Mouse (Mus musculus) limb, embryonic 12.5 days (tissue): Measurements from ENCODE around the gene Ms4a10. TPM values are rescaled to one million over a fixed set of nuclear protein-coding genes. Genes with fewer than 3 reads are reported as not detected.

Experiments
- ATAC-seq: fragments of 200-750 bp; cut with Nextera tagmentation; 2 replicates; pipeline ENCODE4 v1.8.0; 2017; ENCODE audit warnings: low read depth, moderate TSS enrichment; ENCODE audit not compliant: insufficient number of reproducible peaks, insufficient read depth, low FRiP score, low TSS enrichment
- H3K27ac ChIP-seq: fragments of 300-500 bp; sonication (generic); 2 replicates; pipeline ENCODE4 v1.5.1; 2016; ENCODE audit warnings: mild to moderate bottlenecking, moderate library complexity
- H3K27me3 ChIP-seq: fragments of 300-500 bp; sonication (generic); 2 replicates; pipeline ENCODE4 v1.6.1; 2016; ENCODE audit warnings: mild to moderate bottlenecking, moderate library complexity
- H3K36me3 ChIP-seq: fragments of 300-500 bp; sonication (generic); 2 replicates; pipeline ENCODE4 v1.6.1; 2016; ENCODE audit warnings: mild to moderate bottlenecking, moderate library complexity
- H3K4me1 ChIP-seq: fragments of 300-500 bp; sonication (generic); replicated peaks from 2 replicates; pipeline ENCODE4 v1.6.1; 2016
- H3K4me2 ChIP-seq: fragments of 300-500 bp; sonication (generic); 2 replicates; pipeline ENCODE4 v1.6.1; 2016; ENCODE audit warnings: mild to moderate bottlenecking, moderate library complexity
- H3K4me3 ChIP-seq: fragments of 300-500 bp; sonication (generic); replicated peaks from 2 replicates; pipeline ENCODE4 v1.5.1; 2016; ENCODE audit warnings: mild to moderate bottlenecking
- H3K9ac ChIP-seq: fragments of 300-500 bp; sonication (generic); replicated peaks from 2 replicates; pipeline ENCODE4 v1.6.1; 2016; ENCODE audit warnings: mild to moderate bottlenecking, moderate library complexity
- H3K9me3 ChIP-seq: fragments of 300-500 bp; sonication (generic); 2 replicates; pipeline ENCODE4 v1.6.1; 2016; ENCODE audit warnings: mild to moderate bottlenecking, moderate library complexity
- WGBS: fragments of 180-500 bp; shearing (Covaris S2); methylation state at CpG from one replicate; pipeline ENCODE4 v1.1.7; 2016; 5-methylcytosine and 5-hydroxymethylcytosine counted together
- polyA plus RNA-seq: library from polyadenylated mRNA; unstranded; fragments of >200 nt; fragmentation: Nextera tagmentation; extraction: Ambion mirVana; gene quantifications from 2 replicates; pipeline ENCODE4 v1.2.1, GENCODE M21; 2016

Ms4a10 gene
- polyA plus RNA-seq, result not detected in 2 replicates

DNA sequence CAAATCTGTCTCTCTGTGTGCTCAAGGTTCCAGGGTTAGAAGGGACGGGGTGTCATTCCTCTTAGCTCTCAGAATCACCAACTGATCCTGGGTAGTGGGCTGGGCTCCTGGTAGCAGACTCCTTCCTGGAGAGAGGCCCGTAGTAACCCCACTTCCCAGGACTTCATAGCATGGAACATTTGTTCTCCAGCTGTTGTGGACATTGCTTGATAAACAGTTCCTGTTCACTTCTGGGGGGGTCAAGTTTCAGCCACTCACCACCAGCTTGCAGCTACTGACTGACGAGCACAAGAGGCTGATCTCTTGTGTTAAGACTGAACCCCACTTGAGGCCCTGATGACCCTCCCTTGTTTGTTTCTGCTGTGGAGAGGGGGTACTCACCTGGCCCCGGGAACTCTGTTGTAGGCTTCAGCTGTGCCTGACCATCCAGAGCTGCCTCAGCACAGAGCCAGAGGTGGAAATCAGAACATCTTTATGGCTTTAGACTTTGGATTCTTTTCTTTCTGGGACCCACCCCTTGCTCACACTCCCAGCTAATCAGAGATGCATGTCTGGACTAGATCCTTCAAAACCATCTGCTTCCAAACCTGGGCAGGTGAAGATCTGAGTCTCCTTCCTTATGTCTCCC, at the start of gene Ms4a10:
TSS of gene Ms4a10 (minus strand) at position 433 of the 628 bp plus-strand sequence.
- 23% methylated on average over 4 of the region's 4 CpGs for WGBS
- no peaks in the 10 kb centered on the region for H3K27me3 ChIP-seq
- H3K4me1 ChIP-seq, result no peaks in the 10 kb centered on the region
- no peak within 1 kb of the TSS for H3K9ac ChIP-seq
- H3K27ac ChIP-seq, result no peak within 1 kb of the TSS; the same call in 1 of the 2 replicates
- H3K4me2 ChIP-seq, result no peak within 1 kb of the TSS
- H3K36me3 ChIP-seq, result no peaks in the 10 kb centered on the region
- H3K4me3 ChIP-seq, result no peak within 1 kb of the TSS
- peak; percentile 52; the same call in 1 of the 2 replicates for ATAC-seq
- 0 out of 2 replicates have a peak, but pooled peaks cover 6% of the 10 kb centered on the region for H3K9me3 ChIP-seq

DNA sequence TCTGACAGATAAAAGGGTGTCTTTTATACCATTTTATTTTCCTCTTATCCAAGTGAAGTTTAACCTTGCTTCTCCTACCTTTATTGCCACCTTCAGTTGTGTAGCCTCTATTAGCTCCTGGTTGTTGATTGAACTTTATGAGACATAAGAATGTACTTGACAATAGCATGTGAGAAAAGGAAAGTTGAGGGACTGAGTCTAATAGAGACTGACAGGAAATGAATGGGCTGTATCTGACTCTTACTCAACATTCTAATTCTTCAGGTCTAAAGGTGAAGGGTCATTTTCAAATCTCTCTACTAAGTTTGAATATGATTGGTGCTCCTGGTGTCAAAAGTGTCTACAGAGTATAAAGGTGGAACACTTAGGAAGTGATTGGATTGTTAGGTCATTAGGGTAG, 47.9 kb upstream of the Ms4a10 start:
- no peaks in the 10 kb centered on the region for H3K4me1 ChIP-seq
- H3K9ac ChIP-seq, result no peak overlapping the region
- H3K9me3 ChIP-seq, result no peaks in the 10 kb centered on the region
- H3K27ac ChIP-seq, result no peak overlapping the region
- H3K4me2 ChIP-seq, result no peak overlapping the region
- ATAC-seq, result no peak
- H3K27me3 ChIP-seq, result 0 out of 2 replicates have a peak, but pooled peaks cover 5% of the 10 kb centered on the region
- H3K4me3 ChIP-seq, result no peak overlapping the region
- no peaks in the 10 kb centered on the region for H3K36me3 ChIP-seq

DNA sequence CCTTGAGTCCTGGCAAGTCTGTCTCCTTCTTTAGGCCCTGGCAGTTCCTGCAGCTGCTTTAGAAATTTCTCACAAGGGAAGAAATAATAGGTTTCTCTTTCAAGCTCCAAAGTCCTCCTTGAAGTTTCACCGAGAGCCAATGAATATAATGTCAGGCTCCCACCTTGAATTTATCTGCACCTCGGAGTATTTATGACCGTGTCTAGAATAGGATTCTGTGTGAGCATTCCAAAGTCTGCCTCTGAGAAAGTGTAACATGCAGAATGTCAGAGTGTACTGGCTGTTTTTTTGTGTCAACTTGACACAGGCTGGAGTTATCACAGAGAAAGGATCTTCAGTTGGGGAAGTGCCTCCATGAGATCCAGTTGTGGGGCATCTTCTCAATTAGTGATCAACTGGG, 43.4 kb upstream of the Ms4a10 start, which contains the start of gene Ms4a18:
TSS of gene Ms4a18 (minus strand) at position 141 of the 400 bp plus-strand sequence.
- H3K4me3 ChIP-seq, result no peak within 1 kb of the TSS
- ATAC-seq, result no peak

DNA sequence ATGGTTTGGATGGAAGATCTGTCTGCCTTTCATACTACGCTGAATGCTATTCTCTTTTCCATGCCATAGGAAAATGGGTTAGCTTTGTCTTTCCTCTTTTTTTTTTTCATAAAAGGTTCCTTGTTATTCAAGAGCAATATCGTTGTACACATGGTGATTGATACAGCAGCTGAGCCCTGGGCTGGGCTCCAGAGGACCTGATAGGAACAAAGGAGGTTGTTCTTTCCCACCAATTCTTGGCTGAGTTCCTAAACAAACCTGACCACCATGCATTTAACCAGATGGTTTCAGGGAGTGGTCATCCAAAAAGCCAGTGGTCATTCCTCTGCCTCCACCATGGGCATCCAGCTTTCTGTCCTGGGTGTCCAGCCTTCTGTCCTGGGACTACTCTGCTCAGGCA, 42.8 kb upstream of the Ms4a10 start:
- Histone ChIP-seq H3K9me3 (no peaks in the 10 kb centered on the region), H3K27me3 (0 out of 2 replicates have a peak, but pooled peaks cover 5% of the 10 kb centered on the region), H3K4me2 (no peak overlapping the region), H3K9ac (no peak overlapping the region), H3K27ac (no peak overlapping the region), H3K4me1 (no peaks in the 10 kb centered on the region), H3K36me3 (no peaks in the 10 kb centered on the region), H3K4me3 (no peak overlapping the region)
- ATAC-seq, result no peak
- WGBS, result 93% methylated on average over 2 of the region's 2 CpGs

More for the DNA sequence above, 43.4 kb upstream of the Ms4a10 start, which contains the start of gene Ms4a18:
- Histone ChIP-seq H3K4me2 (no peak within 1 kb of the TSS), H3K27me3 (0 out of 2 replicates have a peak, but pooled peaks cover 5% of the 10 kb centered on the region), H3K27ac (no peak within 1 kb of the TSS), H3K36me3 (no peaks in the 10 kb centered on the region), H3K4me1 (no peaks in the 10 kb centered on the region), H3K9ac (no peak within 1 kb of the TSS), H3K9me3 (no peaks in the 10 kb centered on the region)
- WGBS, result 88% methylated on average over 3 of the region's 3 CpGs

DNA sequence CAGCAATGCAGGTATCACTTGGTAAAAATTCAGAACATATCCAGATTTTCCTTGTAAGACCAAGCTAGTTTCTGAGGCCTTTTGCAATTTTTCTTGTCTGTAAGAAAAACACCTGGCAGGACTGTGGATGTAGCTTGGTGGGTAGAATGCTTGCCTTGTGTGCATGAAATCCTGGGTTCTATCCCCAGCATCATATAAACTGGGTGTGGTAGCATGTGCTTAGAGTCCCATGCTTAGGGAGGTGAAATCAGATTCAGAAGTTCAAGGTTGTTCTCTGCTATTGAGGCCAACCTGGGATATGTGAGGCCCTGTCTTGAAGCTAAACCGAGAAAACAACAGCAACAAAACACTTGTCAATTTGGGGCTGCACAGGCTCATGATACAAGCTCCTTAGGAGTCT, 41.5 kb upstream of the Ms4a10 start:
- Histone ChIP-seq H3K4me2 (no peak overlapping the region), H3K27me3 (no peaks in the 10 kb centered on the region), H3K4me3 (no peak overlapping the region), H3K4me1 (no peaks in the 10 kb centered on the region), H3K27ac (no peak overlapping the region), H3K36me3 (no peaks in the 10 kb centered on the region), H3K9me3 (no peaks in the 10 kb centered on the region), H3K9ac (no peak overlapping the region)
- 71% methylated on average over 1 of the region's 1 CpGs for WGBS
- ATAC-seq, result no peak

DNA sequence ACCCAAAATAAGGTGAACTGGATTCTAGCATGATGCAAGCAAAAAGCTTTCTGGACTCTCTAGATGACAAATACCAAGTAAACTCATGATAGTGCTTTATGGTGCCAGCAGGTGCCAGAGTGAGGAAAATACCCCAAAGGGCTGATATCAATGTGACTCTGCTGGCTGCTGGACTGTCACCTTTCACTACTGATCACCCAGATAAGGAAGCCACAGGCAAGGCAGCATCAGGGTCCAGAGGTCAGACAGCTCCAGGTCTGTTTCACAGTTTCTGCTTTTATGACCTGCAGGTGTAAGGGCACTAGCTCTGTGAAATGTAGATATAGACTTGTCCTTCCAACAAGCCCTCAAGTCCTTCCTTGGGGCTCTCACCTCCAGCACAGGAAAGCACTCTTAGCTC, 41.0 kb upstream of the Ms4a10 start:
- no peaks in the 10 kb centered on the region for H3K9me3 ChIP-seq

DNA sequence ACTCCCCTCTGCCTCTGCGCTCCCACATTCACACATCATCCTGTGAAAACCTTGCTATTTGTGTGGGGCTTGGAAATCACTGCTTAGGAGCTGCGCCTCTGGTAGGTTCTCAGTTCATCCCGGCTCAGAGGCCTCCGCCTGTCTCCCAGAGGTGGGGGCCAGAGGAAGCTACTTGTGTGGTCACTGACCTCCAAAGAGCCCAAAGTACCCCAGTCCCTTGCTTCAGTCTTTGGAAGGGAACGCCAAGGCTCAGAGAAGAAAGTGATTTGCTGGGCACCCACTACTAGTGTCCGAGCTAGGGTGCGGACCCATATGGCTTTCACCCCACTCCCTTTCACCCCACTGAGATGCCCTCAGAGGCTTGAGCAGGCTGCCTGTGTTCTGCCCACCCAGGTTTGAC, 18.7 kb upstream of the Ms4a10 start, which contains the start of gene Ms4a15:
TSS of gene Ms4a15 (minus strand) at position 101 of the 400 bp plus-strand sequence.
- Histone ChIP-seq H3K9ac (no peak within 1 kb of the TSS), H3K4me3 (no peak within 1 kb of the TSS), H3K4me1 (no peaks in the 10 kb centered on the region), H3K36me3 (no peaks in the 10 kb centered on the region), H3K27me3 (no peaks in the 10 kb centered on the region), H3K9me3 (no peaks in the 10 kb centered on the region), H3K27ac (no peak within 1 kb of the TSS), H3K4me2 (no peak within 1 kb of the TSS)
- 88% methylated on average over 7 of the region's 7 CpGs for WGBS
- no peak for ATAC-seq

More for the DNA sequence above, 41.0 kb upstream of the Ms4a10 start:
- no peak overlapping the region for H3K9ac ChIP-seq
- no peak overlapping the region for H3K4me2 ChIP-seq
- H3K4me3 ChIP-seq, result no peak overlapping the region
- no peaks in the 10 kb centered on the region for H3K4me1 ChIP-seq
- H3K27me3 ChIP-seq, result no peaks in the 10 kb centered on the region
- H3K36me3 ChIP-seq, result no peaks in the 10 kb centered on the region
- no peak for ATAC-seq
- H3K27ac ChIP-seq, result no peak overlapping the region

DNA sequence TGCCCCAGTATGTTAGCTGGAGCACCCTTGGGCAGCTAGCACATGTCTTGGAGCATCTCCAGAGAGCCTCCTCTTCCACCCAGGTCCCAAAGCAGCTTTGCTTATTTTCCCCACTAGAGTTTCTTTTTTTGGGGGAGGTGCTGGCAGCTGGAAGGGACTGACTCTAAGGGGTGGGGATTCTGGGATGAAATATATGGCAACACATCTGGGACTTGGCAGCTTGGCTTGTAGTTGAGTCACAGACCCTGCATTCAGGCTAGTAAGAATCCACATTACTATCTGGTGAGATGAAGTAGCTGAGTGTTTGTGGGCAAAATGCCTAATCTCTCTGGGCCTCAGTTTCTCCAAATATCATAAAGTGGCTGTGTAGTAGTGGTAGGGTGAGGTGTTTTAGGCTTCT, 17.4 kb upstream of the Ms4a10 start:
- Histone ChIP-seq H3K4me2 (no peak overlapping the region), H3K4me3 (no peak overlapping the region), H3K27me3 (no peaks in the 10 kb centered on the region), H3K27ac (no peak overlapping the region), H3K9me3 (no peaks in the 10 kb centered on the region), H3K9ac (no peak overlapping the region), H3K36me3 (no peaks in the 10 kb centered on the region), H3K4me1 (no peaks in the 10 kb centered on the region)
- no peak for ATAC-seq

DNA sequence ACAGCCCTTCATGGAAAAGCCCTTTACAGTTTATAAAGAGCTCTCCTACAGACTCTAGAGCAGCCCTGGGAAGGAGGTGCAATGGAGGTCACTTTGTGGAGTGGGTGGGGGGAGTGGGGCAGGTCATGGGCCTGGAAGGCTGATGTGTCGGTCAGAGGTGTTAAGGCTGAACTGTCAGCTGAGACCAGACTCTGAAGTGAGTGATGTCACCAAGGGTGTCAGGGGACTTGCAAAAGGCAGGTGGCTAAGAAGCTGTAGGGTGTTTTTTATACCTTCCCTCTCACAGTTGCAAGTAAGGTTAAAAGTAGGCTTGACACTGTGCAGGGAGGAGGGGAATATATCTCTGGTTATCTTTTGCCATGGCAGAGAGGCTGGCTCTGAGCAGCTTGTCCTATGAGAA, 16.3 kb upstream of the Ms4a10 start:
- no peak for ATAC-seq
- no peaks in the 10 kb centered on the region for H3K36me3 ChIP-seq
- WGBS, result 22% methylated on average over 1 of the region's 1 CpGs

DNA sequence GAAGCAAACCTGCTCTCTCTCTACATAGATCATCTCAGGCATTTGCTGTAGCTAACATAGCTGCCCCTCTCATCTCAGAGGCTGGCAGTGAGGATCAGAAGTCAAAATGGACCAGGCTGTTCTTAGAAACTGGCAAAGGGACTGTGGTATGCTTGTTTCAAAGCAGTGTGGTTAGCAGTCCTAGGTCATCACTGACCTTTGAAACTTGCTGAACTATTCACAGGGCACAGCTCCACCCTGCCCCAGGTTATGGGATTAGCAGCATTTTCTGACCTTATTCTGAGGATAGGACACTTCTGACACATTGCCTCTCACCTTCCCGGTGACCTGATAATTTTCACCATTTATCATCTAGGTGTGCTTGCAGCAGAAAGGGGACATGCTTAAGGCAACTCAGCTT, 14.1 kb upstream of the Ms4a10 start:
- Histone ChIP-seq H3K4me3 (no peak overlapping the region), H3K9ac (no peak overlapping the region), H3K27ac (no peak overlapping the region), H3K4me2 (no peak overlapping the region), H3K36me3 (no peaks in the 10 kb centered on the region), H3K27me3 (no peaks in the 10 kb centered on the region), H3K4me1 (no peaks in the 10 kb centered on the region), H3K9me3 (no peaks in the 10 kb centered on the region)
- 82% methylated on average over 1 of the region's 1 CpGs for WGBS
- ATAC-seq, result no peak

More for the DNA sequence above, 16.3 kb upstream of the Ms4a10 start:
- Histone ChIP-seq H3K4me1 (no peaks in the 10 kb centered on the region), H3K27ac (no peak overlapping the region), H3K27me3 (no peaks in the 10 kb centered on the region), H3K4me2 (no peak overlapping the region), H3K4me3 (no peak overlapping the region), H3K9me3 (no peaks in the 10 kb centered on the region), H3K9ac (no peak overlapping the region)

DNA sequence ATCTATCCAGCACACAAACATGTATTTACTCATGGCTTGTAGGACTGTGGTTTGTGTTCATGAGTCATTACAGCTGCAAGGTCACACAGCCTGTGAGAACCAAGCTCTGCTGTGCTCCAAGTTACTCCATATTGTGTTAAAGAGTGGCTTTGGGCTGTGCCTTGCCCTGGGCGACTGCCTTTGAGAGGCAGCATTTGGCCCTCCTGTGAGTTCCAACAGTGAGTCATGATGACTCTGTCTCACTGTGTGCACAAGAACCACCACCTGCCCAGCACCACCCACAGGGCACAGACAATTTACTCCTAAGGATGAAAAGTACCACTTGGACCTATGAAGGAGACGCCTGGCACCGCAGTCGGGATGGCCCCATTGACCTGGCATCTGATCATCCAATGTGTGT, 11.4 kb upstream of the Ms4a10 start:
- Histone ChIP-seq H3K27ac (no peak overlapping the region), H3K27me3 (no peaks in the 10 kb centered on the region), H3K36me3 (no peaks in the 10 kb centered on the region), H3K4me2 (no peak overlapping the region), H3K9ac (no peak overlapping the region), H3K4me1 (peaks cover 3% of the 10 kb centered on the region; the same call in 1 of the 2 replicates), H3K4me3 (no peak overlapping the region), H3K9me3 (no peaks in the 10 kb centered on the region)
- ATAC-seq, result no peak
- WGBS, result 90% methylated on average over 4 of the region's 4 CpGs

DNA sequence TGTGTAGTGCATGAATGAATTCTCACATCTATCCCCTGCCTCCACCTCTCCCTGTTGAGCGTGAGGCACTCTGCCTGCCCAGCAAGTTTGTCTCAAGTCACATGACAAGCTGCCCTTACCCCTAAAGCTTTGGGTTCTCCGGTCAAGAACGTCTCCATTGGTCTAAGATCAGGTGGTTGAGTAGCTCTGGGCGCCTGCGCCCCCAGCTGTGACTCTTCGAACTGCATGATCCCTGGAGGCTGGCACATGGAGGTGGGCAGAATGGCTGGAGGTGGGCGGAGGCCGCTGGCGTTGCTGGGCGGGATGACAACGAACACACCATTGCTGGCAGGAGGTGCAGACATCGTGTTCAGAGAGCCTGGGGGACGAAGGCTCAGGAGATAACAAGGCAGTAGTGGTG, 10.1 kb upstream of the Ms4a10 start:
- no peak overlapping the region for H3K4me3 ChIP-seq
- WGBS, result 74% methylated on average over 13 of the region's 13 CpGs
- no peak overlapping the region for H3K27ac ChIP-seq
- peaks cover 3% of the 10 kb centered on the region; the same call in 1 of the 2 replicates for H3K4me1 ChIP-seq
- H3K36me3 ChIP-seq, result no peaks in the 10 kb centered on the region
- H3K9ac ChIP-seq, result no peak overlapping the region
- H3K4me2 ChIP-seq, result no peak overlapping the region
- no peak for ATAC-seq
- H3K27me3 ChIP-seq, result no peaks in the 10 kb centered on the region
- H3K9me3 ChIP-seq, result no peaks in the 10 kb centered on the region
